Mouse (Mus musculus): ENCODE data around the gene Prph.

Prph gene

GRCm38 (mm10) chr15:99055040-99055439, at the start of gene Prph:
Gene Prph (plus strand): TSS chr15:99055174.
- DNase-seq (ENCODE audit: low spot score) = no peak

- no peak for DNase-seq (ENCODE audit: low spot score)
These were observed 46.2 kb upstream of the Prph start for GRCm38 (mm10) chr15:99008801-99009241.

- DNase-seq (ENCODE audit: low spot score) = no peak
These were observed 44.1 kb upstream of the Prph start for GRCm38 (mm10) chr15:99010896-99011295.

GRCm38 (mm10) chr15:99011946-99012345, 43.0 kb upstream of the Prph start:
- DNase-seq (ENCODE audit: low spot score) = no peak

- DNase-seq (ENCODE audit: low spot score) = no peak
These were observed 40.4 kb upstream of the Prph start for GRCm38 (mm10) chr15:99014496-99015030.

- DNase-seq (ENCODE audit: low spot score) = no peak
These were observed 37.6 kb upstream of the Prph start for GRCm38 (mm10) chr15:99017355-99017761.

- DNase-seq (ENCODE audit: low spot score) = no peak
These were observed 37.0 kb upstream of the Prph start for GRCm38 (mm10) chr15:99017986-99018385.

- DNase-seq (ENCODE audit: low spot score) = no peak
These were observed 36.3 kb upstream of the Prph start for GRCm38 (mm10) chr15:99018630-99019029.

GRCm38 (mm10) chr15:99019436-99019835, 35.5 kb upstream of the Prph start:
- DNase-seq (ENCODE audit: low spot score) = no peak

- DNase-seq (ENCODE audit: low spot score) = no peak
These were observed 34.8 kb upstream of the Prph start for GRCm38 (mm10) chr15:99020171-99020570.

GRCm38 (mm10) chr15:99021255-99021654, 33.7 kb upstream of the Prph start:
- no peak for DNase-seq (ENCODE audit: low spot score)

- DNase-seq (ENCODE audit: low spot score) = peak; percentile 69
These were observed 30.2 kb upstream of the Prph start for GRCm38 (mm10) chr15:99024668-99025314.

GRCm38 (mm10) chr15:99025414-99025813, 29.6 kb upstream of the Prph start:
- no peak for DNase-seq (ENCODE audit: low spot score)

GRCm38 (mm10) chr15:99026259-99026658, 28.7 kb upstream of the Prph start:
- DNase-seq (ENCODE audit: low spot score) = peak; percentile 56

- no peak for DNase-seq (ENCODE audit: low spot score)
These were observed 27.9 kb upstream of the Prph start for GRCm38 (mm10) chr15:99027116-99027515.

- no peak for DNase-seq (ENCODE audit: low spot score)
These were observed 26.0 kb upstream of the Prph start for GRCm38 (mm10) chr15:99028874-99029458.

- peak; percentile 95 for DNase-seq (ENCODE audit: low spot score)
These were observed 25.1 kb upstream of the Prph start, which contains the start of gene Tuba1c for GRCm38 (mm10) chr15:99029619-99030584. Gene Tuba1c (plus strand): TSS chr15:99029891.

GRCm38 (mm10) chr15:99030585-99031387, 24.2 kb upstream of the Prph start:
- DNase-seq (ENCODE audit: low spot score) = peak; percentile 60

GRCm38 (mm10) chr15:99031388-99031675, 23.6 kb upstream of the Prph start:
- no peak for DNase-seq (ENCODE audit: low spot score)

GRCm38 (mm10) chr15:99032041-99032725, 22.8 kb upstream of the Prph start:
- DNase-seq (ENCODE audit: low spot score) = no peak

- DNase-seq (ENCODE audit: low spot score) = no peak
These were observed 22.2 kb upstream of the Prph start for GRCm38 (mm10) chr15:99032726-99033250.
